Mouse (Mus musculus) left cerebral cortex, adult 8-10 months (tissue): ENCODE measurements at regions not wholly inside any gene's neighbourhood (a gene's known extent, or its start where the extent isn't known, plus 50 kb on each side); places are given as distances from the start of the nearest gene placed in this dataset.

ENCODE experiments used
- DNase-seq, 2 experiments: peaks; one replicate each; pipeline ENCODE4 v3.0.0; 2022; ENCODE audit warnings: low spot score in 2 of 2
- microRNA-seq, 2 experiments: library from miRNA; unstranded; fragments of <30 nt; microRNA quantifications; one replicate each; pipeline ENCODE4 v1.2.0; 2022

DNA sequence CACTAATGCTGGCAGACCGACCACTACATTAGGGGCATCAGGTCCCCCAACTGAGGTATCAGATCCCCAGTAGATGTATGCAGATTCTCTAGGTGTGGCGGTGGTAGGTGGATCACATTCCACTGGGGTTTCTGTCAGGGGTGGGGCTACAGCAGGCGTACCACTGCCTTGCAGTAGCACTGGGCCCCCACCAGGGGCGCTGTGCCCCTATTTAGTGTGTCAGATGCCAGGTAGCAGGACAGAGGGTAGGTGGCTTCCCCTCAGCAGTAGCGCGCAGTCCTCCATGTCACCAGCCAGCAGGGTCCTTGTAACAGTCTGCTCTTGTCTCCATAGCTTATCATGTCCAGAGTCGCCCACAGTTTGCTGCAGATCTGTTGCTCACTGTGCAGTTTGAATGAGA lies 169.9 kb upstream of the Kcnab2 start:
- no peak for DNase-seq

DNA sequence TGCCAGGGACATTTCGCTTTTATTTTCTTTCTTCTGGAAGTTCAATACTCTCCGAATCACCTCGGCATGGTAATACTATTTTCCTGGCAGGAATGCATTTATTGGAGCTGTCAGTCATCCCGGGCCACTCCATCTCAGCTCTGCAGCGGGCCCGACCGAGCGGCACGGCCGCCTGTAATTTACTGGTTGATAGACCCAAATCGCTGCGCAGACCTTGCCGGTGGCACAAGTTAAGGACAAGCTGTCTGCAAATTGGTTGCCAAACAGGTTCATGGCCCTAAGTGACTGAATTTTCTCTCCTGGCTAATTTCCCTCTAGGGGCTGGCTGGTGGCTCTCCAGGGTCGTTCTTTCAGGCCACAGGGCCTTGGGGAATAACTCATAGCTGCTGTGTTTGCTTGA lies 169.4 kb upstream of the Kcnab2 start:
- no peak for DNase-seq

GRCm38 (mm10) chr4:152637088-152637487 lies 159.4 kb upstream of the Kcnab2 start:
- no peak for DNase-seq

GRCm38 (mm10) chr4:152633896-152634295 lies 156.2 kb upstream of the Kcnab2 start:
- DNase-seq, result no peak

DNA sequence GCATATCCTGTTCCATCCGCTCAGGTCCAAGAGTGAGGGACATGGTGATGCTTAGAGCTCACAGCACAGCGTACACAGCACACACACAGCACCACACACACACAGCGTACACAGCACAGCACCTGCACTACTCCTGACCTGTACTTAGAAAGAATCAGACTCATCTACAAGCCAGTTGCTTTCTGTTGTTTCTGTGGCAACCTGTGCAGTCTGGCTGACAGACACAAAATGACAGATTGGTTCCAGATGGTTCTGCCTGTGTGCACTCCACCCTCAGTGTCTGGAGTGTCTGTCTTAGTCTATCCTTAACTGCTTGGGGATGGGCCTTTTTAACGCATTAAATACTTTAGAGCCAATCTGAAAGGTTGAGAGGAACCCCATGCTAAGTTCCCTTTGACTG lies 150.4 kb upstream of the Kcnab2 start:
- peak in 1 of 2 experiments; percentile 57 for DNase-seq

- peak; percentile 38 to 79 for DNase-seq
Measured at GRCm38 (mm10) chr4:152625032-152626003, 147.6 kb upstream of the Kcnab2 start.

DNA sequence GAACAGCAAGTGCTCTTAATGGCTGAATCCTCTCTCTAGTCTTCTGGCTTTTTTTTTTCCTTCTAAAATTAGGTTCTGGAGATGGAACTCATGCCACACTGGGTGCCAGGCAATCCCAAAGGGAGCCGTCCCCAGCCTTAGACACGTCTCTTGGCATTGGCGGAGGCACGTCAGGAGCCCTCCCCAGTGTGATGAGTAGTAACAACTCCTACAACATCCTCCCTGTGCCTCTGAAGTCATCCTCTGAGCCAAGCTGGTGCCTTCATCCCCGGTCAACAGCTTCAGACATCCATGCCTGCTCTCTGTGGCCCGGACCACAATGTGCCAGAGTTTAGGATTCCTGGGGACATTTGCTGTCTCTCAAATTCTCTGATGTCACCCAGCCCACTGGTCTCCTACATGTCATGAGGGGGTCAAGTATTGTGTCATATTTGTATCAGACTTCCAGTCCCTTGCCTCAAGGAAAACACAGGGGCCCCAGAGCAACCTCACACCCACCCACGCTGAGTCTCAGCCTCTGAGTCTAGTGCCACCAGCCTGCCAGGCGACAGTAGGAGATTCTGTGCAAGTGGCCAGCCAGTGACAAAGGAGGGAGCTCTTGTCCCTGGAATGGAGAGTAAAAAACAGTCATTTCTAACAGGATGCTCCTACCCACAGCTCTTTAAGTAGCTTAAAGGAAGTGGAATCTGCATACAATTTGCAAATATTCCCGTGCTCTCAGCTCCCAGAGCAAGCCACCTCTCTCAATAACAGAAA lies 144.5 kb upstream of the Kcnab2 start:
- DNase-seq, result peak; percentile 31 to 59

DNA sequence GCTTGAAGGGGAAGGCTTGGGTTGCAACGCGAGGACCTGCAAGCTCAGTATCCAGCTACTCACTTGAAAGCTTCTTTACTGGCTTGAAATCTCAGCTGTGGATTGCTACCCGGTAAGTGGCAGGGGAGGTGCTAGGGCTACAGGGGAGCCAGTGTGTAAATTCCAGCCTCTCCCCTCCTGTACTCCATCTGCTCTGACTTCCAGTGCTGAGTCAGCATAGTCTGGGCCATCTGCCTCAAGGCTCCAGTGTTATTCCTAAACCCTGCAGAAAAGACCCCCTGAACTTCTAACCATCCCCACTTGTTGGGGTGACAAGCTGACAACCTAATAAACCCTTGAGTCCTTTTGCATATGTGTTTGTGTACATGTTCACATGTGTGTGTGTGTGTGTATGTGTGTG lies 140.0 kb upstream of the Kcnab2 start:
- DNase-seq, result no peak

GRCm38 (mm10) chr4:152615155-152615554 lies 137.5 kb upstream of the Kcnab2 start:
- peak; percentile 5 to 56 for DNase-seq

GRCm38 (mm10) chr4:152614356-152615100 lies 136.9 kb upstream of the Kcnab2 start:
- DNase-seq, result peak; percentile 38 to 89

Small RNA genes lying in the stretch of these regions (microRNA-seq; reads per million reads assigned to microRNA genes)
- gene Gm25779, result 0 to 0.42 reads per million in 2 experiments
